Mouse (Mus musculus) E14TG2a.4 (cell line): ENCODE measurements around the gene Ddx41.

Experiments used
- CTCF ChIP-seq: conservative IDR thresholded peaks from 2 replicates; pipeline ENCODE4 v1.5.1; 2014; ENCODE audit warnings: low read length
- NANOG ChIP-seq: IDR thresholded peaks from 2 replicates; pipeline ENCODE4 v1.6.1; 2014; ENCODE audit warnings: borderline replicate concordance, low read length, mixed read lengths

DNA sequence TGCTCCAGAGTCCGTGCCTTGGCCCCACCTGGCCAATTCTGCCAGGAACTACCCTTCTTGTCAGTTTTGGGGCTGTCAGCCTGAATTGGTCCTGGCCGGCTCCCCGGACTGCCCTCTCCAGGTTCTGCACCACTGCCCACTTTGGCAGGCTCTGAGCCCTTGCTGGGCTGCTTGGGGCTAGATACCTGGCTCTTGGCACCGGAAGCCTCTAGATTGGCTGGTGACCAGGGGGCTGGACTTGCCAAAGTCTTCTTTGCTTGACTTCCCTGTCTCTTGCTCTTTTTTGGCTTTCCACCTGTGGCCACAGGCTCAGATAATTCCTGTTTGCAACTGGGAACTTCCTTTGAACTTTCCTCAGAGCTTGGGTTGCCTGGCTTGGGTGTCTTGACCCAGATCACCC lies 6.4 kb upstream of the Ddx41 start:
- TF ChIP-seq CTCF (no peak), NANOG (no peak)
